Mouse (Mus musculus): ENCODE data around the gene Gm17949. TPM values are rescaled to one million over a fixed set of nuclear protein-coding genes. Genes with fewer than 3 reads are reported as not detected.
A peak's percentile ranks its signal among the peaks of the same experiment; 100 is the strongest.

Gm17949 gene
- polyA plus RNA-seq (2012; rRNA removed) (0.05 TPM in 1 of 2 replicates, not detected in the other), polyA plus RNA-seq (2014; fragmentation: Nextera tagmentation; extraction: Ambion mirVana) (0.22 and 0.26 TPM in 2 replicates)

DNA sequence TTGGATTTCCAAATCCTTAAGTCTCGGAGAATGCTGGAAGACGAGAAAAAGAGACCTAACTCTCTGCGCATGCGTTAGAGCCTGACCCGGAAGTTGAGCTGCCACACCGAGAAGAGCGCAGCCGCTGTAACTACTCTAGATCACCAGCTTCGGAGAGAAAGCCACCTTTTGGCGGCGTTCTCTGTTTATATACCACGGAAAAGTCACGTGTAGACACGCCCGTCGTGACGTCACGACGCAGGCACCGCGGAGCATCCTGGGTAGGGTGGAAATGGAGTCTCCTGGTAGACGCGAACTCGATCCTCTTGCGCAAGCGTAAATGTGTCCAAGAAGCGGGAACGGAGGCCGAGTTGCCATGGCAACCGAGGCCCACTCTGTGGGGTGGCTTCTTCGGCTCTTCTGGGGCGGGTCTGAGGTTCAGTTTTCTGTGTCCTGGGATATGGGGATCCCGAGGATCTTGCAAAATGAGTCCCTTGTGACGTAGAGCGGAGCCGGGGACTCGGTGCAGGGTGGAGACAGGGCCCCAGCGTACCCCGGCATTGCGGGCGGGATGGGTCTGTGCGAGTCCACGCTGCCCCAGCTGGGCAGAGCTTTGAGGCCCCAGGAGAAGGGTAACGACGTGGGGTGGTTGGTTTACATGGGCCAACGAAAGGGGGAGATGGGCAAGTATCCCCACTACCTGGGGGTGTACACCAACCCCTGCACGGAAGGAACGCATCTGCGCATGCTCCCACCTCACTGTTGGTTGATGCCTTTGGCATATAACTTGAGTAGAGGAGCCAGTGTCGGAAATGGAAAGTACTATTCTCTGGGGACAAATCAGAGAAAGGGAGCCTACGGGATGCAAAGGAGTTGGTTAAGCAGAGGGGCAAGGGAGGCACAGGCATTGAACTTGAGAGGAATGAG lies at the start of gene Gm17949, which contains the start of gene Gtf2f1:
Gm17949 (plus strand) TSS at position 234 of the 906 bp plus-strand sequence.
Gtf2f1 (minus strand) TSS at position 53 of the 906 bp plus-strand sequence.
- H3K27me3 ChIP-seq (ENCODE audit: control insufficient read depth, insufficient read depth, low read length), result no peaks in the 10 kb centered on the region
- peak within 1 kb of the TSS; percentile 91 for H3K27ac ChIP-seq (replicated peaks; ENCODE audit: low read depth, low read length)
- ATAC-seq (ENCODE audit: low FRiP score, low read depth) (peak; percentile 94), DNase-seq (ENCODE audit: low spot score) (peak; percentile 98)
- peaks cover 7% of the 10 kb centered on the region for H3K4me1 ChIP-seq (ENCODE audit: control insufficient read depth, insufficient read depth, low read length)
- H3K4me2 ChIP-seq (replicated peaks; ENCODE audit: low read depth, low read length, severe bottlenecking), result peak within 1 kb of the TSS; percentile 83
- no peaks in the 10 kb centered on the region for H3K9me3 ChIP-seq (ENCODE audit: control insufficient read depth, low read length)
- under 1% methylated on average over 51 of the region's 51 CpGs for WGBS
- TF ChIP-seq POLR2A (IDR thresholded peaks at IDR 0.05; ENCODE audit: borderline replicate concordance, extremely low read depth, insufficient read depth, insufficient read length), result peak; percentile 100; the same call in 1 of the 2 replicates
- peak within 1 kb of the TSS; percentile 75 for H3K4me3 ChIP-seq (replicated peaks; ENCODE audit: low read length)
- H3K36me3 ChIP-seq (ENCODE audit: control insufficient read depth, insufficient read depth, low read length), result peaks cover 25% of the 10 kb centered on the region
- peak within 1 kb of the TSS; percentile 75 for H3K9ac ChIP-seq (ENCODE audit: low read depth, low read length, severe bottlenecking)

DNA sequence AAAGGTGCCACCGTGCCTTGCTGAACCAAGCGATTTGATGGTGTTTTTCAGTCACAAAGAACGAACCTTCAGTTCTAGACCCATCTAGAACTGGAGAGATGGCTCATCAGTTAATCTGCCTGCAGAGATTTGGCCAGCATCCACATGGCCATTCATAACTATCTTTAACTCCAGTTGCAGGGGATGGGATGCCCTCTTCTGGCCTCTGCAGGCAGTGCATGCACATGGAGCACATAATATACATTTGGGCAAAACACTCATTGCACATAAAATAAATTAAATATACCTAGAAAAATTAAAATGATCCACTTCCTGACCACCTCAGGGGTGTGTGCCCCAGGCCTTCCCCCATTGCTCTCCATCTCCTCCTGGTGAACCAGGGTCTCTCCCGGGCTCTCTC lies 49.4 kb upstream of the Gm17949 start:
- Histone ChIP-seq H3K4me1 (ENCODE audit: control insufficient read depth, insufficient read depth, low read length) (no peaks in the 10 kb centered on the region), H3K9me3 (ENCODE audit: control insufficient read depth, low read length) (no peaks in the 10 kb centered on the region), H3K36me3 (ENCODE audit: control insufficient read depth, insufficient read depth, low read length) (no peaks in the 10 kb centered on the region), H3K4me3 (replicated peaks; ENCODE audit: low read length) (no peak overlapping the region), H3K27ac (replicated peaks; ENCODE audit: low read depth, low read length) (no peak overlapping the region), H3K4me2 (replicated peaks; ENCODE audit: low read depth, low read length, severe bottlenecking) (no peak overlapping the region), H3K27me3 (ENCODE audit: control insufficient read depth, insufficient read depth, low read length) (no peaks in the 10 kb centered on the region), H3K9ac (ENCODE audit: low read depth, low read length, severe bottlenecking) (no peak overlapping the region)
- TF ChIP-seq POLR2A (IDR thresholded peaks at IDR 0.05; ENCODE audit: borderline replicate concordance, extremely low read depth, insufficient read depth, insufficient read length), result no peak
- DNase-seq (ENCODE audit: low spot score), result no peak
- 92% methylated on average over 4 of the region's 4 CpGs for WGBS
- no peak for ATAC-seq (ENCODE audit: low FRiP score, low read depth)

DNA sequence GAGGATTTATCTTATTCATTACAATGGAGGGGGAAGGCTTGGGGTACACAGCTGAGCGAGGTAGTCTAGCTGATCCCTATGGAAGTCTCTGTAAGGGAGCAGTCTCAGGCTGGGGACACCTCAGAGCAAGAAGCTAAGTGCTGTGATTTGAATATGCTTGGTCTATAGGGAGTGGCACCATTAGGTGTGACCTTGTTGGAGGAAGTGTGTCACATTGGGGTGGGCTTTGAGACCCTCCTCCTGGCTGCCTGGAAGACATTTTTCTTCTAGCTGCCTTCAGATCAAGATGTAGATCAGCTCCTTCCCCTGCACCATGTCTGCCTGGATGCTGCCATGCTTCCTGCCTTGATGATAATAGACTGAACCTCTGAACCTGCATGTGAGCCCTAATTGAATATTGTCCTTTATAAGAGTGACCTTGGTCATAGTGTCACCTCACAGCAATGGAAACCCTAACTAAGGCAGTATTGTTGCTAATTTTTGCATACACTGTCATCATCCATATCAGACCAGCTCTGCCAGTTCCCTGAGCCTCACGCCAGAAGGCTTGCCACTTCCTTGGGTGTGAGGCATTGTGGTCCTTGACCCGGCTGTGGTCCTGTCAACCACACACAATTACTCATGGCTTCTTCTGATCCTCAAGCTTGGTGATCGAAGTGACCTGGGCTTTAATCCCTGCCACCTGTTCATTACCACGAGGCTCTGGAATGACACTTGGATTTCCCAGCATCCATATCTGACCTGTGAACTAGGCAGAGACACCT lies 48.4 kb upstream of the Gm17949 start:
- H3K36me3 ChIP-seq (ENCODE audit: control insufficient read depth, insufficient read depth, low read length), result no peaks in the 10 kb centered on the region
- no peak for TF ChIP-seq POLR2A (IDR thresholded peaks at IDR 0.05; ENCODE audit: borderline replicate concordance, extremely low read depth, insufficient read depth, insufficient read length)
- DNase-seq (ENCODE audit: low spot score), result no peak
- no peak for ATAC-seq (ENCODE audit: low FRiP score, low read depth)
- H3K4me1 ChIP-seq (ENCODE audit: control insufficient read depth, insufficient read depth, low read length), result no peaks in the 10 kb centered on the region
- no peak overlapping the region for H3K27ac ChIP-seq (replicated peaks; ENCODE audit: low read depth, low read length)
- 77% methylated on average over 5 of the region's 5 CpGs for WGBS
- no peaks in the 10 kb centered on the region for H3K9me3 ChIP-seq (ENCODE audit: control insufficient read depth, low read length)
- H3K4me2 ChIP-seq (replicated peaks; ENCODE audit: low read depth, low read length, severe bottlenecking), result no peak overlapping the region
- no peaks in the 10 kb centered on the region for H3K27me3 ChIP-seq (ENCODE audit: control insufficient read depth, insufficient read depth, low read length)
- no peak overlapping the region for H3K4me3 ChIP-seq (replicated peaks; ENCODE audit: low read length)
- no peak overlapping the region for H3K9ac ChIP-seq (ENCODE audit: low read depth, low read length, severe bottlenecking)

DNA sequence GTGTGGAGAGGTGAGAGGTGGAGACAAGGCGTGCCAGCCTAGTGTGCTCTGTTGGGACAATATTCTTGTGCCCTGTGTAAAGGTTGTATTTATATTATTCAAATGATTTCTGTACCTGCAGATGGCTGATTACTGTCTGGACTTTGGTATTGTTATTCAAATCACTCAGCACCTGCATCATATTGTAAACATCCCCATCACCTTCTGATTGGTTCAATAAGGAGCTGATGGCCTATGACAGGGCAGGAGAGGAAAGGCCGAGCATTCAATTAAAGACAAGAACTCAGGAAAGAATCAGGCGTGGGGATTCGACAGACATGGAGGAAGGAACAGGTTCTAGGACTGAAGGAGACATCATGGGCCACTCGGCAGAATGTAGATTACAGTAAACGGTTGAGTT lies 47.6 kb upstream of the Gm17949 start:
- ATAC-seq (ENCODE audit: low FRiP score, low read depth), result no peak
- no peak for TF ChIP-seq POLR2A (IDR thresholded peaks at IDR 0.05; ENCODE audit: borderline replicate concordance, extremely low read depth, insufficient read depth, insufficient read length)
- no peaks in the 10 kb centered on the region for H3K27me3 ChIP-seq (ENCODE audit: control insufficient read depth, insufficient read depth, low read length)

DNA sequence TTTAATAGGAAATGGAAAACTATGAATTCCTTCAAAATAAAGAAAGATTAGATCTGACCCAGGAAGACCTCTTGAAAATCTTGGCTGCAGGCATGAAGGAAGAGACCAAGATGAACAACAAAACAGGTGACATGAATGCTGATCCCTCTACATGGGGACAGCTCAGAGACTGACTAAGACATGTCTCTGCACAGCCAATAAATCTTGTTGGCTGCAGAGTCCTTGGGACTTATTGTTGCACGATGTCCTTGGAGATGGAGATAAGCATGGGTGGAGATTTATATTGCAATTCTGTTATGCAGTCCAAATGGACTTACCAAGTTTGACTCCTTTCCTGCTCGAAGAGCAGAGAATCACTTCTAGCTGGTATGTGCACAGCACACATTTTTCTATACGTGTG lies 41.9 kb upstream of the Gm17949 start:
- 63% methylated on average over 3 of the region's 3 CpGs for WGBS
- no peak overlapping the region for H3K4me2 ChIP-seq (replicated peaks; ENCODE audit: low read depth, low read length, severe bottlenecking)
- no peak for TF ChIP-seq POLR2A (IDR thresholded peaks at IDR 0.05; ENCODE audit: borderline replicate concordance, extremely low read depth, insufficient read depth, insufficient read length)
- H3K9ac ChIP-seq (ENCODE audit: low read depth, low read length, severe bottlenecking), result no peak overlapping the region
- H3K9me3 ChIP-seq (ENCODE audit: control insufficient read depth, low read length), result no peaks in the 10 kb centered on the region
- H3K4me3 ChIP-seq (replicated peaks; ENCODE audit: low read length), result no peak overlapping the region
- no peaks in the 10 kb centered on the region for H3K36me3 ChIP-seq (ENCODE audit: control insufficient read depth, insufficient read depth, low read length)
- no peaks in the 10 kb centered on the region for H3K4me1 ChIP-seq (ENCODE audit: control insufficient read depth, insufficient read depth, low read length)
- H3K27ac ChIP-seq (replicated peaks; ENCODE audit: low read depth, low read length), result no peak overlapping the region
- ATAC-seq (ENCODE audit: low FRiP score, low read depth), result no peak
- no peak for DNase-seq (ENCODE audit: low spot score)
- no peaks in the 10 kb centered on the region for H3K27me3 ChIP-seq (ENCODE audit: control insufficient read depth, insufficient read depth, low read length)

More for the DNA sequence above, 47.6 kb upstream of the Gm17949 start:
- H3K4me3 ChIP-seq (replicated peaks; ENCODE audit: low read length), result no peak overlapping the region
- H3K9me3 ChIP-seq (ENCODE audit: control insufficient read depth, low read length), result no peaks in the 10 kb centered on the region
- H3K27ac ChIP-seq (replicated peaks; ENCODE audit: low read depth, low read length), result no peak overlapping the region
- no peaks in the 10 kb centered on the region for H3K36me3 ChIP-seq (ENCODE audit: control insufficient read depth, insufficient read depth, low read length)
- H3K9ac ChIP-seq (ENCODE audit: low read depth, low read length, severe bottlenecking), result no peak overlapping the region
- no peak for DNase-seq (ENCODE audit: low spot score)
- no peaks in the 10 kb centered on the region for H3K4me1 ChIP-seq (ENCODE audit: control insufficient read depth, insufficient read depth, low read length)
- H3K4me2 ChIP-seq (replicated peaks; ENCODE audit: low read depth, low read length, severe bottlenecking), result no peak overlapping the region
- 74% methylated on average over 6 of the region's 6 CpGs for WGBS

Data from limb, embryonic 14.5 days (tissue).